Mouse (Mus musculus): ENCODE results near the gene Zranb3.

GRCm38 (mm10) chr1:128002159-128002558 is 100.7 kb downstream of the Zranb3 start:
- TF ChIP-seq CTCF (IDR thresholded peaks at IDR 0.05; ENCODE audit: extremely low read depth, insufficient read depth, insufficient read length, insufficient replicate concordance): no peak
- TF ChIP-seq POLR2A (IDR thresholded peaks at IDR 0.05; ENCODE audit: low read depth, low read length): no peak
